ENCODE assay signal across 31 mouse cellular contexts in genomic region chr6:116438864-116439263, GRCm38 (mm10). TPM values are rescaled to one million over a fixed set of nuclear protein-coding genes. Genes with fewer than 3 reads are reported as not detected.
"Had no signal": no experiment of that assay in that cellular context is flagged by ENCODE, and none has a peak within 500 bp of the region (broad histone marks: within the 10 kb centered on the region; RNA-seq: fewer than 3 reads in every experiment).

No protein-coding gene starts in this region.

- H3K27ac ChIP-seq: gastrocnemius, adult 2 months; heart, adult 2 months; hindbrain, embryonic 14.5 days; intestine, embryonic 15.5 days; kidney, embryonic 15.5 days; kidney, postnatal 0 days; left cerebral cortex, adult 2 months; limb, embryonic 10.5 days; limb, embryonic 12.5 days; liver, embryonic 13.5 days; liver, embryonic 15.5 days had no signal

- H3K4me2 ChIP-seq: heart, embryonic 11.5 days; hindbrain, embryonic 14.5 days; intestine, embryonic 15.5 days; kidney, embryonic 15.5 days; limb, embryonic 12.5 days; liver, embryonic 11.5 days; liver, embryonic 13.5 days; liver, embryonic 15.5 days had no signal

- ATAC-seq: hindbrain, embryonic 16.5 days; inflammation-experienced regulatory T-cells, adult 6 months; intestine, embryonic 15.5 days; intestine, postnatal 0 days had no signal

- H3K36me3 ChIP-seq: intestine, embryonic 15.5 days; kidney, embryonic 15.5 days; limb, embryonic 10.5 days; limb, embryonic 12.5 days; liver, embryonic 13.5 days; liver, embryonic 15.5 days had no signal

- H3K4me3 ChIP-seq: gastrocnemius, adult 2 months; heart, adult 2 months; intestine, embryonic 15.5 days; kidney, embryonic 15.5 days; left cerebral cortex, adult 2 months; limb, embryonic 10.5 days; limb, embryonic 12.5 days; liver, embryonic 13.5 days; liver, embryonic 15.5 days had no signal

- H3K9ac ChIP-seq: hindbrain, embryonic 14.5 days; intestine, embryonic 15.5 days; kidney, embryonic 15.5 days; limb, embryonic 12.5 days; liver, embryonic 13.5 days; liver, embryonic 15.5 days had no signal

- H3K27me3 ChIP-seq: intestine, embryonic 15.5 days; kidney, embryonic 15.5 days; limb, embryonic 12.5 days; liver, embryonic 13.5 days; liver, embryonic 15.5 days had no signal

- H3K4me1 ChIP-seq: intestine, embryonic 15.5 days; kidney, embryonic 15.5 days; limb, embryonic 10.5 days; limb, embryonic 12.5 days had no signal

- H3K9me3 ChIP-seq: intestine, embryonic 15.5 days; kidney, embryonic 15.5 days; limb, embryonic 10.5 days; liver, embryonic 13.5 days; liver, embryonic 15.5 days had no signal

- DNase-seq: gastrocnemius, adult 2 months; gastrocnemius, postnatal 10 days; gastrocnemius, postnatal 25 days; heart, adult 2 months; heart, postnatal 10 days; heart, postnatal 4 days; kidney, adult 2 months; kidney, adult 9 months; kidney, postnatal 14 days; kidney, postnatal 36 days; liver; liver, embryonic 13.5 days had no signal

RNA-seq across cellular contexts. Expression of gene Alox5, which starts 22.1 kb away (rescaled TPM):
- polyA plus RNA-seq: inflammation-experienced regulatory T-cells, adult 6 months had no signal

RNA-seq across cellular contexts. Expression of gene Olfr211, which starts 50.0 kb away (rescaled TPM):
- polyA plus RNA-seq: frontal cortex, adult 2 months; heart, adult 2 months; heart, embryonic 11.5 days; heart, embryonic 14.5 days; heart, embryonic 16.5 days; hindbrain, embryonic 11.5 days; hindbrain, embryonic 14.5 days; hindbrain, embryonic 16.5 days; inflammation-experienced regulatory T-cells, adult 6 months; intestine, embryonic 15.5 days; intestine, postnatal 0 days; kidney, adult 2 months; kidney, embryonic 15.5 days; kidney, postnatal 0 days; large intestine, adult 2 months; limb, embryonic 10.5 days; limb, embryonic 12.5 days; limb, embryonic 14.5 days; liver, embryonic 11.5 days; liver, embryonic 13.5 days; liver, embryonic 15.5 days had no signal
